Mouse (Mus musculus): Measurements from ENCODE around the gene Pdia6. TPM values are rescaled to one million over a fixed set of nuclear protein-coding genes. Genes with fewer than 3 reads are reported as not detected.

Pdia6 gene
- 73.2 and 77.3 TPM in 2 replicates for polyA plus RNA-seq (2012; rRNA removed)

GRCm38 (mm10) chr12:17265971-17266672 lies at the start of gene Pdia6:
TSS of gene Pdia6 (plus strand) at chr12:17266545.

DNA sequence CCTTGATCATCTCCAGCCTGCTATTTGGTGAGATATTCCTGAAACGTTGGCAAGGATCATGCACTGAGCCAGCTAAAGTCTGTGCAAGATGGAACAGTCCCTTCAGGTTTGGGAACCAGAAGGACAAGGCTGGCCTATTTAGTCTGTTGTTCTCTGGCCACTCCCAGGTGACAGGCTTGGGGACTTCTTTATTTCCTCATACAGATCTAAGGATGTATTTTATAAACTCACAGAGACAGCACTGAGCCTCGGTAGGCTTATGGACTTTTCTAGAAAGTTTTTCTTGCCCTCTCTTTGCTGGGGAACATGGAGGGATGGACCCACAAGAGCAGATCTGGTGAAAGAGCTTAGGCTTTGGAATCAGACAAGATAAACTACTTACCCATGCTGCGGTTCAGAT lies 62.9 kb downstream of the Pdia6 start, which contains the start of gene Atp6v1c2:
TSS of gene Atp6v1c2 (minus strand) at position 101 of the 400 bp plus-strand sequence.

Other genes starting within 250 kb of the Pdia6 start
- 4.0 and 6.3 TPM in 2 replicates for gene Kcnf1, start 89.7 kb upstream of the Pdia6 start, polyA plus RNA-seq (2012; rRNA removed)
- gene Atp6v1c2, start 62.8 kb downstream of the Pdia6 start, polyA plus RNA-seq (2012; rRNA removed) = 2.8 and 3.5 TPM in 2 replicates
- 3.6 and 4.1 TPM in 2 replicates for gene Nol10, start 81.9 kb downstream of the Pdia6 start, polyA plus RNA-seq (2012; rRNA removed)